Mouse (Mus musculus) telencephalon, adult 2 months (tissue): ENCODE measurements around the gene Ssbp2.

ENCODE experiments used
- DNase-seq: peaks from one replicate; pipeline ENCODE4 v3.0.0-alpha.2; 2011; ENCODE audit warnings: low read depth, low spot score

The Ssbp2 gene

DNA sequence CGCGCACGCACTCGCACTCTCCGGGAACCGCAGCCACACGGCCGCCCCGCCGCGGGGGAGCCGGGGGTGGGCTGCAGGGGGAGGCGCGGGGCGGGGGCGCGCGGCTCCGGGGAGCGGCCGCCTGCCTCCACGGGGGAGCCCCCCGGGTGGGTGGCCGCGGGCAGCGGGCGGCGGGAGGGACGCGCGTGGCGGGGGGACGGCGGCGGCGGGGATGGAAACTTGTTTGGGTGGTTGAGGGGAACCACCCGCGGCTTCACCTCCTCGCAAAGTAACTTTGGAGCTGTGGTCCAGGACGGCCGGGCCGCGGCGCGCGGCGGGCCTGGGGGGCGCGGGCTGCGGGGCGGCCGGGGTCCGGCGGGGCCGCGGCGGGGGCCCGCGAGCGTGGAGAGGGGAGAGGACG is 1.2 kb downstream of the Ssbp2 start:
- DNase-seq: no peak

- DNase-seq: no peak
Observed at GRCm38 (mm10) chr13:91461711-91462351, 1.7 kb downstream of the Ssbp2 start.

GRCm38 (mm10) chr13:91462395-91462794 is 2.3 kb downstream of the Ssbp2 start:
- DNase-seq: no peak

DNA sequence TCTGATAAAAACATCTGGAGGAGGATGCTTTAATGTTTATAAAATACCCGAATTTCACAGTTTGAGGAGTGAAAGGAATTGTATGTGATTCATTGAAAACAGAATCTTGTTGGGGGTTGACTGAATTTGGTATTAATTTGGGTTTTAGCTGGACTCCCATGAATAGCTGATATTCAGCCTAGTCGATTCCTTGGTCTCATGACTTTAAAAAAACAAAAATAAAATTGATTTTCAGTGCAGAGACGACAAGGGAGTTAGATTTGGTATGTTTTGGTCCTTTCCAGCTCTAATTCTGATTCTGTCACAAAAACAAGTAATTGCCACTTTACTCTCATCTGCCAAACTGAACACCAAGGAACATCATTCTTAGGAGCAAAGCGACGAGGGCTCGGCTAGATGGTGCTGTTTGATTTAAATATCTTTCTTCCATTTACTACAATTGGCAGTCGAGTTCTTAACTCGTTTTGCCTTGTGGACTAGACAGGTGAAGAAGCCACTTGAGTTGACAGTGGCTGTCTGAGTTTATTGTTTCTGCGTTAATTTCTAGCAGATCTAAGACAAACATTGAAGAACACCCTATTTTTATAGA is 2.9 kb downstream of the Ssbp2 start:
- DNase-seq: peak; percentile 72

DNA sequence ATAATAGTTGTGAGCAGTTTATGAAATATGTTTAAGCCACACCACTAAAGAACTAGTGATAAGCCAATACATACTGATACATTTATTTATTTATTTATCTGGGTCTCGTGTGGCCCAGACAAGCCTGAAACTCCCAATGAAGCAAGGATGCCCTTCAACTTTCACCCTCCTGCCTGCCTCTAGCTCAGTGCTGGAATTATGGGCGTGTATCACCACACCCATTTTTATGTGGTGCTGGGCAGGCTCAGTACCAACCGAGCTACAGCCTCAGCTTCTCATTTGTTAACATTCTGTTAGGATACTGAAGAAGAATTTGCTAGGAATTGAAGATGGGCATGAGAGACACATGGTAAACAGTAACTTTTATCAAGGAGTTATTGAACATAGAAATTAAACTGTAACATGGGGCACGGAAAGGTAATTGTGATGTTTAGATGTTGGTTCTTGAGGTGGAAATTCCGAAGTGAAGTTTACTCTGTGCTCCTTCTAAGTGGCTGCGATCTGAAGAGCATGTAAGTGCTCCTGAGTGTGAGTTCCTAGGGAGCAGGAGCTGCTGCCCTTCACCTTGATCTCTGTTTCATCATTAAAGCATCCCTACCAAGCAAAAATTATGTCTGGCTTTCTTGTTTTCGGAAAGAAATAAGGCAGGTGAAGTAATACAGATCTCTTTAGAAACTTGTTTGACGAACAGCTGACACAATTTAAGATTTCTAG is 5.1 kb downstream of the Ssbp2 start:
- DNase-seq: no peak

DNA sequence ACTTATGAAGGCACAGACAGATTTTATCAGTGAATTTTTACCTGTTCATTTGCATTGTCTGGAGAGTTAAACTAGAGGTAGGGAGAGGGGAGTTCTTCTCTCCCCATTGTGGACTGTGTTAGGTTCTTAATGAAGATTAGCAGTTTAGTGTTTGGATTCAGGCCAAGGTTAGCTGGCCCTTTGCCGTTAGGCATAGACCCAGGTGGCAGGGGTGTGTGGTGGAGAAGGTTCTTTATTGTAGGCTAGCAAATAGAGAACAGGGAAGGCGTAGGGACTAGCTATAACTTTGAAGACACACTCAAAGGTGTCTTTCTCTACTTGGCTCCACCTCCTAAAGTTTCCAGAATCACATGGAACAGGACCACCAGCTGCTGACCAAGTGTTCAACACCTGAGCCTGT is 11.5 kb downstream of the Ssbp2 start:
- no peak for DNase-seq

DNA sequence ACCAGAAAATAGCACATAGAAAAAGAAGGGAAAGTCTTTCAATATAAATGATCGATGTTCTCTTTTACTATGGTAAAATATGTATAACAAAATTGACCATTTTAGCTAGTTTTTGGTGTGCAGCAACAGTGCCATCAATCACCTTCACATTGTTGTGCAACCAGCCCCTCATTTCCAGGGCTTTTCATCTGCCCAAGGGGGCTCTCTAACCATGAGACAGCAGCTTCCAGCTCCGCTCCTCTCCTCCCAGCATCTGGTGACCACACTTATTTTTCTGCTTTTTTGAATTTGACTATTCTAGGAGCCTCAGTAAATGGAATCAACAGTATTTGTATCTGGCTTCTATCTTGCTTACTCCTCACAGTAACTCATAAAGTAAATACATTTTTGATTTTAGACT is 11.9 kb downstream of the Ssbp2 start:
- no peak for DNase-seq

GRCm38 (mm10) chr13:91473527-91473926 is 13.4 kb downstream of the Ssbp2 start:
- DNase-seq: no peak

DNA sequence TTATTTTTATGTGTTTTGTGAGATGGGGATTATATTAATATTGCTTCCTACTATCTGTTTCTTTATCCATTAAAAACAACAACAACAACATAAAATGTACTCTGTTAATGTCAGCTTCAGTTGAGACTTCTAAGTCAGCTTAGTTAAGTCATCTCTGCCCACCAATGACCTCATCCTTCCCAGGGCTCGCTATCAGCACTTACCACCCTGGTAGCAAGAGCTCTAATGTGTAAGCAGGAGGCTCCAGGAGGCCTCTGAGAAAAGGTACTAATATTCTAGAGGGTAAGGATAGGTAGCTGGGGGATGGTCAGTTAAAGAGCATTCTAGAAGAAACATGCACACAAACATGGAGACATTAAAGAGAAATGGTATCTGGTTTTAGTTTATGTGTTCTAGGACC is 13.9 kb downstream of the Ssbp2 start:
- DNase-seq: no peak

DNA sequence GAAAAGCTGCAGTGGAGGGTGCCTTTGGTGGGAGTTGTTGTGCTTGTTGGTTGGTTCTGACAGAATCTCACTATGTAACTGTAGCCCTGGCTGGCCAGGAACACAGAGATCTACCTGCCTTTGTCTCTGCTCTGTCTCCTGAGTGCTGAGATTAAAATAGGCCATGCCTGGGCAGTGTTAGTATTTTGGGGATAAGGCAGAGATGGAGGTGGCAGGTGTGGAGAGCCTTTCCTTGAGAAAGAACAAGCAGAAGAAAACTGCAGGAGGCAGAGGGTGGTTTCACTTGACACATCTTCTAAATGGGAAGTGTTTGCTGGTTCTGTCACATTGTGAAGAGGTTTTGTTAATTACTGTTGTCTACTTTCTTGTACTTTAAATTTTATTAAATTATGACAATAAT is 15.8 kb downstream of the Ssbp2 start:
- DNase-seq: no peak

DNA sequence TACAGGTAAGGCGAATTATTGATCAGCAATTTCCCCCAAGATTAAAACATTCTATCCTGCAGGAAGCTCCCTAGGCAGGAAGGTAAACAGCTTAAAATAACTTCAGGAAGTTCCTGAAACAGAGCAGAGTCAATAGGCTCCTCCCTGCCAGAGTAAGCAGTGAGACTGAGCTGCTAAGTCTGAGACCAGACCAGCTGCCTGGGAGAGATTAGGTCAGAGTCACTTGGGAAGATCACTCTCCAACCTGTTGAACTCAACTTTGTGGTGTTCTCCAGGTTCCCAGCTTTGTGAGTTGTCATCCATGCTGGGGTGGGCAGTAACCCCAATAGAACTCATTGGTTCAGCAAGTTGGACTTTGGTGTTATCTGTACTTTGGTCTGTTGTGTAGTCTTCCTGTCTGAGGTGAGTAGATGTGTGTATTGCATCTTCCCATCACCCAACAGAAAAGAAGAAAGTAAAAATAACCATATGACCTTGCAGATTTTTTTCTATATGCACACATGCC is 16.6 kb downstream of the Ssbp2 start:
- DNase-seq: no peak

GRCm38 (mm10) chr13:91478011-91478410 is 17.9 kb downstream of the Ssbp2 start:
- no peak for DNase-seq

DNA sequence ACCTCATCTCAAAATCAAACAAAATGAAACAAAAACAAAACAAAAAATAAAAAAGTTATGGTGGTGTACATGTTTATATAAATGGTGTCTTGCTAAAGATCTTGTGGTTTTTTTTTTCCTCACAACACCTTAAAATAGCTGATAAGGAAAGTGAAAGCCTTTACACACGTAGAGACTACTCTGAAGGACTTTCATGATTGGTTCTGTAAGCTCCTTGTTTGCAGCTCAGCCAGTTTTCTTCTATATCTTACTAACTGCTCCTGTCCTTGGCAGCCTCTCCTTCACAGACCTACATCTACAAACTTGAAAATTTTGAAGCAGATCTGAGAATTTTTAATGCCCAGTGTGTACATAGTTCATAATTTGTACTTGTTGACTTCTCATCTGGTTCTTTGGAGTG is 24.2 kb downstream of the Ssbp2 start:
- DNase-seq: no peak

GRCm38 (mm10) chr13:91492133-91492532 is 32.0 kb downstream of the Ssbp2 start:
- no peak for DNase-seq

GRCm38 (mm10) chr13:91497055-91497454 is 37.0 kb downstream of the Ssbp2 start:
- no peak for DNase-seq

GRCm38 (mm10) chr13:91501735-91502134 is 41.7 kb downstream of the Ssbp2 start:
- no peak for DNase-seq

- DNase-seq: no peak
Observed at GRCm38 (mm10) chr13:91502642-91503373, 42.7 kb downstream of the Ssbp2 start.

GRCm38 (mm10) chr13:91508991-91509390 is 48.9 kb downstream of the Ssbp2 start:
- DNase-seq: no peak

GRCm38 (mm10) chr13:91509467-91509866 is 49.4 kb downstream of the Ssbp2 start:
- DNase-seq: no peak

DNA sequence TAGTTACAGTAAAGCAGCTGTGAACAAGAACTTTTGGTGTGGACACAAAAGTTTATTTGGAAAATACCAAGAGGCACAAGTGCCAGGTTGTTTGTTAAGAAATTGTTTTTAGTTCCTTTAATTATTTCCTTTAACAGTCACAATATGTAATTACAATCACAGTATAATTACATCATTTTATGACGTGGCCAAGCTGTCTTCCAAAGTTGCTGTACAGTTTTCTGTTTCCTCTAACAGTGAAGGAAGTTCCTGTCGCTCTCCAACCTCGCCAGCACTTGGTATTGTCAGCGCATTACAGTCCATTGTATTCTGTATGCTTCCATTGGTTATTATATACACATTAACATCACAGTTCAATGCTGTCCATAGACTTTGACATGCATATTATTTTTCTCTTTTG is 54.9 kb downstream of the Ssbp2 start:
- no peak for DNase-seq

- no peak for DNase-seq
Observed at GRCm38 (mm10) chr13:91520073-91520750, 60.1 kb downstream of the Ssbp2 start.

GRCm38 (mm10) chr13:91520968-91521367 is 60.9 kb downstream of the Ssbp2 start:
- DNase-seq: no peak
